Mouse (Mus musculus): ENCODE results near the gene Fam189a1.

Gene Fam189a1

GRCm38 (mm10) chr7:64950771-64951099 lies 205.6 kb downstream of the Fam189a1 start:
- no peak for DNase-seq (ENCODE audit: low spot score in 2 of 2)

- peak in 1 of 2 experiments; percentile 76 for DNase-seq (ENCODE audit: low spot score in 2 of 2)
Measured at GRCm38 (mm10) chr7:64949910-64950770, 206.2 kb downstream of the Fam189a1 start.

- no peak for DNase-seq (ENCODE audit: low spot score in 2 of 2)
Measured at GRCm38 (mm10) chr7:64949465-64949864, 206.9 kb downstream of the Fam189a1 start.

GRCm38 (mm10) chr7:64944686-64945085 lies 211.7 kb downstream of the Fam189a1 start:
- no peak for DNase-seq (ENCODE audit: low spot score in 2 of 2)

DNA sequence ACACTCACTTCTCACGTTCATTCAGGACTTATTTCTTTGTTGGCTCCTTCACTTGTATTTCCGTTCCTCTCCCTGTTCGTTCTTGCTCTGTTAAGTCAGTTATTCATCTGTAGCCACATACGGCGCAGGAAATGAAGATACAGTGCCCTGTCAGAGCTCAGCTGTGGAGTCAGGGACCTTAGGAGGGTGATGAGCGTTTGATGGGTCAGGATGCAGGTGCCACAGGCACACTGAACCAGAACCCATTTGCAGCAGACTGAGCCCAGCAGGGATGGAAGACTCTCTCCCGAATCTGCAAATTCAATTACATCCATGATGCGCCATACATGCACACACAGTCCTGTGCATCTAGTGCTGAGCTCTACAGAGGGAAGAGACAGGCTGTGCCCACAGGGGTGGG lies 212.2 kb downstream of the Fam189a1 start:
- DNase-seq (ENCODE audit: low spot score in 2 of 2), result no peak

DNA sequence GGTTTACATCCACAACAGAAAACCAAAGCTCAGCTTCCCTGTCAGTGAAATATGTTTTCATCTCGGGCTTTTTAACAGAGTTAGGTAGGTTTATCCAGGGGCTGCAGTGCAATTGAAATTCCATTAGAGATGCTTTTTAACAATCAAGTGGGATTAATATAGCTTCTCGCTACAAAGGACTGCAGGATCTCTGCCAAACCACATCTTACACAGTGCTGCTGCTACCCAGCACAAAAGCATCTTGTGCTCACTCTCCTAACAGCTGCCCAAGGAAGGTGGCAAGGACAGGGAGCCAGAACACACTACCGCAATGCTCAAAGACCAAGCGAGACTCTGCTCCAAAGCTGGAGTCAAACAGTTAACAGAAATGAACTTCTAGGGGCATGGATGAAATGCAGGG lies 219.4 kb downstream of the Fam189a1 start:
- DNase-seq (ENCODE audit: low spot score in 2 of 2), result no peak

DNA sequence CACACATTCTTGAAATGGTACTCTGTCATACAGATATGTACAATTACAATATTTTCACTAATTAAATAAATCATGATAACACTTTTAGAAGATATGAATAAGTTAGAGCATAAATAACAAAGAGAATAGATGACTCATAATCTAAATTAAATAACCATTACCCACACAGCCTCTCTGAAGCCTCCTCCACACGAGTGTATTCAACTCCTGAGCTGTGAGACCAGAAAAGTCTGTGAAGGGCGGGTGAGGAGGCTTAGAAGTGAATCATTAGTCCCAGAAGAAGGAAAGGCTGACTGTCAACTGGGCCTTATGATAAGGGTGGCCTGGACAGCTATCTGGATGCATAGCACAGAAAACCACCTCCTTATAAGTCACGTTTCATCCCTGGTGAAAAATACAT lies 222.3 kb downstream of the Fam189a1 start:
- DNase-seq (ENCODE audit: low spot score in 2 of 2), result no peak

DNA sequence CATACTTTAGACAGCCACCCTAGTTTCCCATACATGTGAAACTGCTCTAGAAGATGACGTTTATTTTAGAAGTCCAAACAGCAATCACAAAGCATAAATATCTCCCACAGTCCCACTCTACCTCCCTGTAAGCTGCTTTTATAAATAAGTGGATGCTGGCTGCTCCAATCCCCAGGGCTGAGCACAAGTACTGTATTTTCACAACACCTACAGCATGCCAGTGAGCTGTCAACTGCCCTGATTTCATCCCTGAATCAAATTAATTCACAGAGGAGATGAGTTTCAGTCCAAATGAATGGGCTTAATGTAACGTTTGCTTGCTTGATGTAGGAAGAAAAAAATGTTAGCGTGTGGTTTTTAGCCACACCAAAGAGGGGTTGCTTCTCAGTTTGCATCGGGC lies 225.4 kb downstream of the Fam189a1 start:
- no peak for DNase-seq (ENCODE audit: low spot score in 2 of 2)

- no peak for DNase-seq (ENCODE audit: low spot score in 2 of 2)
Measured at GRCm38 (mm10) chr7:64923918-64924317, 232.5 kb downstream of the Fam189a1 start.

DNA sequence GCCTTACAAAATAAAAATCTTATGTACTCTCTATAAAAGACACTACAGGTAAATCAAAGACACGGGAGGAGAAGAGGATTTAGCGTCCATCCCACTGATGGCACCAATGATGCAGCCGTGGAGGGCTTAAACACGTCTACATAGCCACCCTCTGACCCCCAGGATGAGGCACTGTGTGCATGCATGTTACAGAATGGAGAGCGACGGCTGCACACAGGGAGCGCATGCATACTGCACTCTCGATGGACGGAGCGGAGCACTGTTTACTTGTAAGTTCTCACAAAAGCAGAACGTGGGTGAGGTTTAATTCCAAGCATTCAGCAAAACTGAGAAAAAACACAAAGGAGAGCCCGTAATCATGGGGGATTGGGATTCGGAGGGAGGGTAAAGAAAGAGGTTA lies 235.2 kb downstream of the Fam189a1 start:
- no peak for DNase-seq (ENCODE audit: low spot score in 2 of 2)

GRCm38 (mm10) chr7:64920735-64921134 lies 235.6 kb downstream of the Fam189a1 start:
- no peak for DNase-seq (ENCODE audit: low spot score in 2 of 2)

DNA sequence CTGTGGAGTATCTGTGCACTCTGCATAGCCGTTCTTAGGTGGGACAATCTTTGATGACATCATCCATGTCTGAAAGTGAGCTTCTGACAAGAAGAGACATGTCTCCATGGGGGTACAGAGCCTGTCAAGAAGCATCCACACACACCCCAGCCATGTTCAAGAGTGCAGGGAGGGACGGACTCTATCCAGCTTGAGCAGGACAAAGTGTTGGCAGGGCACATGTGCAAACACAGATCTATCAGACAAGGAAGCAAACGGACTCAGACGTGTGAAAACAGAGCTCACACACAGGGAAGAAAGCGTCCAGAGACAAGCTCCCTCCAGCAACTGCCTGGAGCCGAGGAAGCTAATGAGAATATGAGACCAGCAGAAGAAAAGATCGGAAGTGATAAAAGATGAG lies 239.7 kb downstream of the Fam189a1 start:
- DNase-seq (ENCODE audit: low spot score in 2 of 2), result no peak

GRCm38 (mm10) chr7:64915121-64915520 lies 241.2 kb downstream of the Fam189a1 start:
- DNase-seq (ENCODE audit: low spot score in 2 of 2), result no peak

DNA sequence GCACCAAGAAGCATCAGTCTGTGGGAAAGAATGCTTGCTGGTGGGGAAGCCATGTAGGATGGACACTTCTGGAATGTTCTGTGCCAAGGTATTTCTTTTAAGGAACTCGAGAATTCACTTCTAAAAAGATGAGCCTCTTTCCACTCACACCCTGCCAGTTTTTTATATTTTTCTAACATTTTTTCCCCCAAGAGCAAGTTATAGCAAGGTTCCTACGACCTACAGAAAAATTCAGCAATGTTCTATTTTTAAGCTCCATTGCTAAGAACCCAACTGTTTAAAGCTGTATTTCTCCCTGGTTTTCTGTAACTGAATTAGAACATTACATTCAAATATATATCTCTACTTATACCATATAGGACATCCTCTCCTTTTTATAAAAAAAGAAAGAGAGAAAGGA lies 244.4 kb downstream of the Fam189a1 start:
- DNase-seq (ENCODE audit: low spot score in 2 of 2), result no peak

- no peak for DNase-seq (ENCODE audit: low spot score in 2 of 2)
Measured at GRCm38 (mm10) chr7:64910208-64910607, 246.2 kb downstream of the Fam189a1 start.

DNA sequence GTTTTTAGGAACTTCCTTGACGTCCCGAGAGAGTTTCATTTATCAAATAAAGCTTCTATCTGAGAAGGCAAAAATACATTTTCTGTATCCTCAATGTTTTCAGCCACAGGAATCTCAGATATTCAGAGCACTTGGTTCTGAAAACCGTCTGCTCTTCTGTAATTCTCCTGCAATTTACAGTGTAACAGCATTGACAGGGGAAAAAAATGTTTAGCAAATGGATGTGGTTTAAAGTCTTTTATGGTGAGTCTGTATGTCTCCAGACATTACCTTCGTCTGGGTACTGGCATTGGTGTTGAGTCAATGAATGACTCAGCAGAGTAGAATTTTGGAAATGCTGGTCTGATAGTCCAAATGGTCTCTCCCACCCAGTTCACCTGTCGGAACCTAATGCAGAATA lies 249.4 kb downstream of the Fam189a1 start:
- no peak for DNase-seq (ENCODE audit: low spot score in 2 of 2)

GRCm38 (mm10) chr7:64905506-64905905 lies 250.9 kb downstream of the Fam189a1 start:
- no peak for DNase-seq (ENCODE audit: low spot score in 2 of 2)

DNA sequence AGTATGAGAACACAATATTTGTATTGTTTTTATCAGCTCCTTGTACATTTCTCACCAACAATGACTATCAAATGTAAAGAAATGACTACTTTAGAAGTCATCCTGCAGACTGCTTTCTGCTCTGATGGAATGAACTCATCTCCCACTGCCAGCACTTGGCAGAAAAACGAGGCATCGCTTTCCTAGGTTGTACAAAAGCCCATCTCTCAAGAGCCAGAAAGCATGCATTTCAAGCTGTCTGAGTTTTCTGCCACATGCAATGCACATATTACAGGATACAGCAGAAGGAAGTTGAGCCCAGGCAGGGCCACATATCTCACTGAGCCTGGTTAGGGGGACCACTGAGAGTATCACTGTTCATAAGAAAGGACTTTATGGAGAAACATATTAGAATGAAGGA lies 256.1 kb downstream of the Fam189a1 start:
- no peak for DNase-seq (ENCODE audit: low spot score in 2 of 2)

DNA sequence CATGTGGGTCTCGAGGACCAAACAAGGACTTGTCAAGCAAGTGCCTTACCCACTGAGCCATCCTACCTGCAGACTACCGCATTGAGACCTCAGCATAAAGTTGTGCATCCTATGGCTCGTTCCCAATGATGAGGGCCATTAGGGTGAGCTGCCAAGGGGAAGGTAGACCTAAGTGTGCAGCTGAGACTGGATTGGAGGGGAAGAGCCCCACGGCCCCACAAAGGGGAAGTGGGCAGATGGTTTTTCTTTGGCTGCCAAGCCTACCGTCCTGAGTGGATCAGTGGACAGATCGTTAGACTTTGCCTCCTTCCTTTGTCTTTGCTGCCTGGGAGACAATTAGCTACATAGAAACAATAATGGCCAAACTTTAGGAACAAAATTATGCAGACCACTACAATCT lies 259.8 kb downstream of the Fam189a1 start:
- no peak for DNase-seq (ENCODE audit: low spot score in 2 of 2)

- DNase-seq (ENCODE audit: low spot score in 2 of 2), result no peak
Measured at GRCm38 (mm10) chr7:64895685-64896101, 260.7 kb downstream of the Fam189a1 start.

GRCm38 (mm10) chr7:64891139-64891538 lies 265.2 kb downstream of the Fam189a1 start:
- no peak for DNase-seq (ENCODE audit: low spot score in 2 of 2)

- DNase-seq (ENCODE audit: low spot score in 2 of 2), result peak; percentile 21 to 42
Measured at GRCm38 (mm10) chr7:64889919-64890318, 266.5 kb downstream of the Fam189a1 start.

GRCm38 (mm10) chr7:64884187-64884862 lies 272.0 kb downstream of the Fam189a1 start:
- DNase-seq (ENCODE audit: low spot score in 2 of 2), result no peak
